Mouse (Mus musculus): ENCODE results near the gene Trpm2.

DNA sequence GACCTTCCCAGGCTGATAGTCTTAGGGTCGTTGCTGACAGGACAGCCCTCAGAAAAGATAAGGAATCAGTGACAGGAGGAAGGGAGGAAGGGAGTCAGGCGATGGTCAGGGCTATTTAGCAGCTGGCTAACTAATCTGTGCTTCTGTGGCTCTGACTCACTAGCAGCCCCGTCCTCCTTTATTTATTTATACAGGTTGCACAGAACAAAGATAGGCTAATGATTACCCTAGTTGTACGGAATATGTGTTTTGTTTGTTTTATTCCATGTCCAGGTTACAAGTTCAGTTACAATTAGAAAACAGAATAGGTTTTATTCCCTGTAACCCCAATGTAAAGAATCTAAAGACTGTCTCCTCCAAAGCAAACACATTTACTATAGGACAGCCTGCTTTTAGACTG, 5.3 kb upstream of the Trpm2 start:
- TF ChIP-seq EP300 (IDR thresholded peaks at IDR 0.05; ENCODE audit: low read depth) (no peak), CTCF (IDR thresholded peaks at IDR 0.05; ENCODE audit: low read depth) (no peak)
